Mouse (Mus musculus) liver, adult 2 months (tissue): ENCODE data around the gene Rnpepl1.

ENCODE experiments used
- CTCF ChIP-seq: fragments of 200-500 bp; IDR thresholded peaks from 2 replicates; pipeline ENCODE4 v1.5.1; 2011; ENCODE audit warnings: low read depth, low read length, control low read depth
- POLR2A ChIP-seq: fragments of 200-500 bp; IDR thresholded peaks from 2 replicates; pipeline ENCODE4 v1.6.1; 2011; ENCODE audit warnings: low read length, control low read depth; ENCODE audit not compliant: insufficient read depth; ENCODE audit errors: extremely low read depth

DNA sequence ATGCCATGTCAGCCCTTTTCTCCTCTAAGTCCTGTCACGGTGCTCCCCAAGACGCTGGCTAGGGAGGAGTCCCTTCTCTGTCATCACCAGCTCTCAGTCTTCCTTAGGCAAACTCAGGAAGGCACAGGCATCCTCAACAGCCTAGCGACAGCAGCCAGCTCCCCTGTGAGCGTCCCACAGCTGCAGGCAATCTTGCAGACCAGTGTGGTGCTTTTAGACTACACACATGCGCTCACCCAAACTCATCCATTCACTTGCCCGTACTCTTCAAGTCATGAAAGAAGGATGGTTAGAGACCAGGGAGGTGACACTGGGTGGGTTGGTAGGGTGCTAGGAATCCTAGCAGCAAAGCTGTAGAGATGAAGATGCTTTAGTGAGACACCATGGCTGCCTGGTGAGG lies 49.1 kb upstream of the Rnpepl1 start:
- TF ChIP-seq POLR2A (no peak), CTCF (no peak)
